Mouse (Mus musculus) CH12.LX (cell line): ENCODE results near the gene Ano8. TPM values are rescaled to one million over a fixed set of nuclear protein-coding genes. Genes with fewer than 3 reads are reported as not detected.

ENCODE experiments used
- DNase-seq: peaks from one replicate; pipeline ENCODE4 v3.0.0-alpha.2; 2013; ENCODE audit errors: extremely low read depth
- H3K27ac ChIP-seq: 2 replicates; pipeline ENCODE4 v1.5.1; 2012; ENCODE audit warnings: low read depth, mild to moderate bottlenecking, control low read depth, moderate library complexity; ENCODE audit not compliant: insufficient read depth
- H3K27me3 ChIP-seq: replicated peaks from 2 replicates; pipeline ENCODE3; 2012; ENCODE audit warnings: inconsistent platforms
- H3K36me3 ChIP-seq, 2 experiments: replicated peaks in 1 of 2; 2 replicates each; pipeline versions ENCODE3 to v1.6.1; 2012; ENCODE audit warnings: inconsistent platforms in 1 of 2, low read length in 1 of 2, mild to moderate bottlenecking in 1 of 2, mixed read lengths in 1 of 2, moderate library complexity in 1 of 2; ENCODE audit not compliant: control insufficient read depth in 1 of 2, insufficient read depth in 1 of 2
- H3K4me1 ChIP-seq, 2 experiments: 2 replicates each; pipeline ENCODE4 v1.6.1; 2012; ENCODE audit warnings: inconsistent platforms in 1 of 2, moderate library complexity in 1 of 2; ENCODE audit not compliant: insufficient read depth in 2 of 2, control insufficient read depth in 1 of 2
- H3K4me2 ChIP-seq: 2 replicates; pipeline ENCODE4 v1.6.1; 2012; ENCODE audit warnings: low read depth, mild to moderate bottlenecking, control low read depth; ENCODE audit not compliant: poor library complexity, insufficient read depth, severe bottlenecking
- H3K4me3 ChIP-seq, 3 experiments: fragments of 150-350 bp in 1 of 3; sonication (generic) in 1 of 3; replicated peaks in 1 of 3; 2 replicates each; pipeline versions ENCODE3 to v1.5.1; 2011 to 2012; ENCODE audit warnings: low read depth in 2 of 3, low read length in 2 of 3, mild to moderate bottlenecking in 2 of 3, moderate library complexity in 2 of 3, control low read depth in 1 of 3, improper control_type of control experiment in 1 of 3, inconsistent platforms in 1 of 3, mixed read lengths in 1 of 3; ENCODE audit not compliant: poor library complexity in 1 of 3
- H3K79me2 ChIP-seq: replicated peaks from 2 replicates; pipeline ENCODE4 v1.6.1; 2012; ENCODE audit warnings: mild to moderate bottlenecking, moderate library complexity; ENCODE audit not compliant: control insufficient read depth, poor library complexity, insufficient read depth, severe bottlenecking; ENCODE audit errors: extremely low read depth
- H3K9ac ChIP-seq: 2 replicates; pipeline ENCODE4 v1.6.1; 2012; ENCODE audit warnings: low read depth, mild to moderate bottlenecking, control low read depth, moderate library complexity; ENCODE audit not compliant: insufficient read depth
- H3K9me3 ChIP-seq: replicated peaks from 2 replicates; pipeline ENCODE3; 2012; ENCODE audit warnings: low read length, inconsistent platforms, mixed read lengths
- BHLHE40 ChIP-seq: IDR thresholded peaks from 2 replicates; pipeline ENCODE4 v1.6.1; 2011; ENCODE audit warnings: mild to moderate bottlenecking, low read depth, low read length, improper control_type of control experiment
- CHD1 ChIP-seq: IDR thresholded peaks from 2 replicates; pipeline ENCODE4 v1.6.1; 2012; ENCODE audit warnings: low read depth, low read length, improper control_type of control experiment, inconsistent platforms
- E2F4 ChIP-seq: IDR thresholded peaks from 2 replicates; pipeline ENCODE4 v1.6.1; 2011; ENCODE audit warnings: low read depth, low read length, improper control_type of control experiment; ENCODE audit not compliant: insufficient replicate concordance
- ELF1 ChIP-seq: IDR thresholded peaks from 2 replicates; pipeline ENCODE4 v1.6.1; 2014; ENCODE audit warnings: low read depth, mild to moderate bottlenecking, inconsistent platforms, low read length, improper control_type of control experiment
- EP300 ChIP-seq: IDR thresholded peaks from 2 replicates; pipeline ENCODE4 v1.6.1; 2011; ENCODE audit warnings: low read length, improper control_type of control experiment
- GABPA ChIP-seq: IDR thresholded peaks from 2 replicates; pipeline ENCODE4 v1.6.1; 2012; ENCODE audit warnings: low read depth, low read length, improper control_type of control experiment, inconsistent platforms; ENCODE audit not compliant: insufficient replicate concordance
- JUND ChIP-seq: conservative IDR thresholded peaks from 2 replicates; pipeline ENCODE4 v1.6.1; 2011; ENCODE audit warnings: low read depth, low read length, improper control_type of control experiment
- KAT2A ChIP-seq: IDR thresholded peaks from 2 replicates; pipeline ENCODE4 v1.6.1; 2012; ENCODE audit warnings: low read length, improper control_type of control experiment, inconsistent platforms; ENCODE audit not compliant: insufficient replicate concordance
- MAZ ChIP-seq: IDR thresholded peaks from 2 replicates; pipeline ENCODE4 v1.6.1; 2012; ENCODE audit warnings: low read depth, mild to moderate bottlenecking, inconsistent platforms, low read length, improper control_type of control experiment, moderate library complexity
- MYC ChIP-seq: IDR thresholded peaks from 2 replicates; pipeline ENCODE4 v1.6.1; 2011; ENCODE audit warnings: low read depth, mild to moderate bottlenecking, improper control_type of control experiment, low read length
- NRF1 ChIP-seq: IDR thresholded peaks from 2 replicates; pipeline ENCODE4 v1.6.1; 2014; ENCODE audit warnings: low read depth, mild to moderate bottlenecking, inconsistent platforms, low read length, improper control_type of control experiment, moderate library complexity
- RAD21 ChIP-seq: IDR thresholded peaks from 2 replicates; pipeline ENCODE4 v1.6.1; 2011; ENCODE audit warnings: low read depth, mild to moderate bottlenecking, low read length, improper control_type of control experiment, moderate library complexity
- RCOR1 ChIP-seq: conservative IDR thresholded peaks from 2 replicates; pipeline ENCODE4 v1.6.1; 2012; ENCODE audit warnings: low read depth, mild to moderate bottlenecking, inconsistent platforms, low read length, improper control_type of control experiment
- SIN3A ChIP-seq: IDR thresholded peaks from 2 replicates; pipeline ENCODE4 v1.6.1; 2012; ENCODE audit warnings: low read length, improper control_type of control experiment, inconsistent platforms
- TCF12 ChIP-seq: IDR thresholded peaks from 2 replicates; pipeline ENCODE4 v1.6.1; 2014; ENCODE audit warnings: low read depth, mild to moderate bottlenecking, inconsistent platforms, low read length, improper control_type of control experiment
- UBTF ChIP-seq: IDR thresholded peaks from 2 replicates; pipeline ENCODE4 v1.6.1; 2012; ENCODE audit warnings: low read depth, mild to moderate bottlenecking, inconsistent platforms, low read length, improper control_type of control experiment, moderate library complexity
- USF1 ChIP-seq: IDR thresholded peaks from 2 replicates; pipeline ENCODE4 v1.6.1; 2014; ENCODE audit warnings: low read depth, mild to moderate bottlenecking, inconsistent platforms, low read length, improper control_type of control experiment
- ZC3H11A ChIP-seq: IDR thresholded peaks from 2 replicates; pipeline ENCODE4 v1.6.1; 2012; ENCODE audit warnings: low read depth, mild to moderate bottlenecking, inconsistent platforms, low read length, improper control_type of control experiment
- ZKSCAN1 ChIP-seq: IDR thresholded peaks from 2 replicates; pipeline ENCODE4 v1.6.1; 2012; ENCODE audit warnings: low read depth, inconsistent platforms, low read length, improper control_type of control experiment, borderline replicate concordance
- dilution Hi-C: fragments of 300-500 bp; cut with MboI; formaldehyde crosslinking; loops from 2 replicates; pipeline ENCODE4 v1.14.3; 2020; ENCODE audit warnings: low sequenced_read_pairs; ENCODE audit not compliant: extremely low pct_unique_long_range_greater_than_20kb, extremely low pct_ligation_motif_present
- in situ Hi-C: fragments of 300-500 bp; cut with MboI; formaldehyde crosslinking; loops from 3 replicates; pipeline ENCODE4 v1.14.3; 2019; ENCODE audit warnings: low sequenced_read_pairs, low pct_ligation_motif_present, low pct_unique_long_range_greater_than_20kb, mixed read lengths
- polyA plus RNA-seq: library from polyadenylated mRNA; unstranded; fragments of >175 nt; gene quantifications from 2 replicates; pipeline ENCODE4 v1.2.1, GENCODE M21; 2012; ENCODE audit warnings: low read depth; ENCODE audit not compliant: insufficient read length
- total RNA-seq, 2 experiments: library from RNA; depleted of rRNA; stranded (reverse); fragments of 300-350 nt in 1 of 2; fragments of >200 nt in 1 of 2; gene quantifications; 2 replicates each; pipeline ENCODE4 v1.2.3; 2012 to 2014

Gene Ano8
- total and polyA plus RNA-seq, 3 experiments, result 1.8 to 6.7 (median 1.9) TPM

- Histone ChIP-seq H3K4me2 (peak overlapping the region; percentile 52), H3K36me3 (peaks cover 13 to 40% of the 10 kb centered on the region in 2 experiments), H3K4me1 (peaks cover 16 to 40% of the 10 kb centered on the region in 2 experiments), H3K27me3 (no peaks in the 10 kb centered on the region), H3K79me2 (no peaks in the 10 kb centered on the region), H3K9ac (peak overlapping the region; percentile 51), H3K4me3 (peak overlapping the region; percentile 60 to 86 (median 65))
- dilution Hi-C loops, result no loop called here
- DNase-seq, result no peak
- TF ChIP-seq MYC, result no peak
- 0 out of 2 replicates have a peak, but pooled peaks have one; percentile 6 for TF ChIP-seq ELF1
- TF ChIP-seq, all 38 proteins: peak for 1
- H3K27ac ChIP-seq, result no peak overlapping the region
- peaks cover 8% of the 10 kb centered on the region for H3K9me3 ChIP-seq
- in situ Hi-C loops, result no loop called here
Observed at GRCm38 (mm10) chr8:71462786-71463185, 23.0 kb downstream of the Ano8 start.

DNA sequence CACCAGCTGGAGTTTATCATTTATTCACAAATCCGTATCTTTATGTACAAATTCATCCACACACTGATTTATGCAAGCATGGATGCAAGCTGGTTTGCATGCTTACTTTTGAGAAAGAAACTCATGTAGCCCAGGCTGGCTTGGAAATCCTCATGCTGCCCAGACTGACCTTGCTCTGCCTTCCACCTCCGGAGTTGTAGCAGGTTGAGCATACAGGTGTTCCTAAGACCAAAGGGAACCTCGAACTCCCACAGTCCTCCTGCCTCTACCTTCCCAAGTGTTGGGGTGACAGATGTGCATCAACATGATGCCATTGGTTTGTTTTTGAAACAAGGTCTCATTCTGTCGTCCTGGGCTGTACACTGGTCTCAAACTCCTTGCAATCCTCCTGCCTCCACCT is 23.6 kb downstream of the Ano8 start:
- Histone ChIP-seq H3K4me3 (no peak overlapping the region), H3K9ac (no peak overlapping the region), H3K4me2 (no peak overlapping the region), H3K4me1 (peaks cover 16 to 43% of the 10 kb centered on the region in 2 experiments), H3K79me2 (no peaks in the 10 kb centered on the region), H3K36me3 (peaks cover 14 to 40% of the 10 kb centered on the region in 2 experiments), H3K27me3 (no peaks in the 10 kb centered on the region), H3K9me3 (peaks cover 8% of the 10 kb centered on the region), H3K27ac (no peak overlapping the region)
- dilution Hi-C loops (no loop called here), in situ Hi-C loops (no loop called here)
- no peak for DNase-seq
- TF ChIP-seq NRF1, result no peak
- TF ChIP-seq TCF12, result no peak
- no peak for TF ChIP-seq CHD1
- no peak for TF ChIP-seq BHLHE40
- TF ChIP-seq RAD21, result no peak
- TF ChIP-seq ZKSCAN1, result no peak

DNA sequence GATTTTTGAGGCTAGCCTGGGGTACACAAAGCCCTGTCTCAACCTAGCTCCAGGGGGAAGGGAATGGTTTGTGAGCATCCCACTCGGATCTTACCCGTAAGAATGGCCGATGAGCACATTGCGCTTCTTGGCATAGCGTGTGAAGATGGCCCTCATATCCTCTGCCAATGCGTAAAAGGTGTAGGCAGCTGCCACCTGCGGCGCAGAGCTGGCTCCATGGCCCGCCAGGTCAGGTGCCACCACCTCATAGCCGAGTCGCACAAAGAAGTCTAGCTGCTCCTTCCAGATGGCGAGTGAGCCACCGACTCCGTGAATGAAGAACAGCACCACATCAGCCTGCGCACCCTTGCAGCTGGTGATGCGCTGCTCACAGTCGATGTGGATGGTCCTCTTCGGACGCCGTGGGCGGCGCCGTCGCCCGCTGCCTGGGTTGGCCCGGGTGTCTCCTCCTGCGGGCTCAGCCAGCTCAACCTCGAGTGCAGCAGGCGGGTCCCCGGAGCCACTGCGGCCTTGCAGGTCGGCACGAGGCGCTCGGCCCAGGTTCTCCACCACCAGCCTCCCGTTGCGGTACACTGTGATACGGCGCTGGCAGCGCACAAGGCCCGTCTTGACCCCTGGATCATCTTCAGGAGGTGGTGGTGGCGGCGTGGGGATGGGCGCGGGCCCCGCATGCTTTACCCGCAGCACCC is 24.5 kb downstream of the Ano8 start:
- in situ Hi-C loops (no loop called here), dilution Hi-C loops (no loop called here)
- H3K36me3 ChIP-seq, result peaks cover 14 to 37% of the 10 kb centered on the region in 2 experiments
- H3K9me3 ChIP-seq, result peaks cover 8% of the 10 kb centered on the region
- no peak overlapping the region for H3K9ac ChIP-seq
- DNase-seq, result no peak
- H3K4me3 ChIP-seq, result no peak overlapping the region
- no peak overlapping the region for H3K27ac ChIP-seq
- H3K27me3 ChIP-seq, result no peaks in the 10 kb centered on the region
- no peaks in the 10 kb centered on the region for H3K79me2 ChIP-seq
- no peak overlapping the region for H3K4me2 ChIP-seq
- H3K4me1 ChIP-seq, result peaks cover 16 to 47% of the 10 kb centered on the region in 2 experiments
- TF ChIP-seq UBTF (no peak), NRF1 (no peak), SIN3A (no peak), KAT2A (no peak), E2F4 (no peak), MAZ (no peak), ELF1 (no peak), CHD1 (no peak), EP300 (no peak), RAD21 (no peak), RCOR1 (no peak), ZC3H11A (no peak), GABPA (no peak), JUND (no peak), USF1 (no peak)
